Mouse (Mus musculus): Measurements from ENCODE around the gene Mbd5.
"Not testable (repeated sequence)": the region's sequence is repeated elsewhere in the genome, so short reads cannot be mapped to it uniquely, and the experiment has no call there.

The Mbd5 gene

DNA sequence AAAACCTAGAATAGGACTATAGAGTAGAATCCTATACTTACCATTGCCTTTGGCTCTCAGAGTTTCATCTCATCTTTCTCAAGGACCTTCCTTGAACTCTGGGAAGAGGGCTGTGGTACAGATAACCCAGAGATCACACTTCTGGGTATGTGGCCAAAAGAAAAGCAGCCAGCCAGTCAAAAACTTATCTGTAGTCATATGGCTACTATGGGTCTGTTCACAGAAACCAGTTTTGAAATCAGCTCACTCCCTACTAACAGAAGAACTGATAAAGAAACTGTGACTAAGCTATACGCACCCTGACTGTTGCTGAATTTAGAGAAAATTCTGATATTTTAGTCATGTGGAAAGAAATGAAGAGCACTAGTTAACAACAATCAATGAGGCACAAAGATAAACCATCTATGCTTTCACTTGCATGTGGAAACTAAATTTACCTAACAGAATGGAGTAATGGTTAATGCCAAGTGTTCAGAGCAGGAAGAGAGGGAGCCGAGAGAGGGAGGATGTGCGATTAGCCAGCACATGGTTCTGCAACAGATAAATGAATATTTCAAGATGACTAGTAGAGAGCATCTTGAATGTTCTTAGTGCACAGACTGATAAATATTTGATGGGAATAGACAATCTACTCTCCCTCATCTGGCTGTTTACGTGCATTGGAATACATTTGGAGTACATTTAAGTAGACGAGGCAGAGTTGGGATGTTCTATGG is 211.1 kb downstream of the Mbd5 start:
- no peak for DNase-seq (ENCODE audit: low read depth, low spot score)

DNA sequence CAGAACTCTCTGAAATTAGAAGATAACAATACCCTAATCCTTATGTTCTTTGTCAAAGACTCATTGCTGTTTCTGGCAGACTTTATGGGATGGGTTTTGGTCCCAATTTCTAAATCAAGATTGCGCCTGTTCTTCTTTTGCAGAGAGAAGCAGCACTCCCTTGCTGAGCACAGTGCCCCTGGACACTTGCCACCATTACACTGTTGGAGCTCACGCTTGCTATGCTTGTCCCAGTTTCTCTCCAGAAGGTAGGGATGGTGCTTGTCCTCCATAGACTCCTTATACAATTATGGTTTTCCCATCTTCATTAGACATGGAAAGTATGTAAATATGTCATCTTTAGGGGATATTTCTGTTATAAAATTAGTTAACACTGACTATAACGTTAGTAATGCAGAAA is 220.5 kb downstream of the Mbd5 start:
- DNase-seq (ENCODE audit: low read depth, low spot score), result no peak

DNA sequence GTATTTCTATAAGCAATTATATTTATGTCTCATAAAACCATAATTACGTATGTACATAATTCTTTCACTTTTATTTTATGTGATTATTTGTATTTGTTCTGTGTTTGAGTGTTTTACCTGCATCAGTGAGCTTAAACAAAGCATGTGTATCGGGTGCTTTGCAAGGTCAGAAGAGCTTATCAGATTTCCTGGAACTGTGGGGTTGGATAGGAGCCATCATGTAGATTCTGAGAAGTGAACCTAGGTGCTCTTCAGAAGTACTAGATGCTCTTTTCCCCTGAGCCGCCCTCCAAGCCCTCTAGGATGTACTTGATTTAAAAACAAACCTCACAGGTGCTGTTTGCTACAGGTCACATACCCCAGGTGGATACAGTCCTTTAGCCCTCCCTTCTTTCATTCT is 227.7 kb downstream of the Mbd5 start:
- DNase-seq (ENCODE audit: low read depth, low spot score), result no peak

DNA sequence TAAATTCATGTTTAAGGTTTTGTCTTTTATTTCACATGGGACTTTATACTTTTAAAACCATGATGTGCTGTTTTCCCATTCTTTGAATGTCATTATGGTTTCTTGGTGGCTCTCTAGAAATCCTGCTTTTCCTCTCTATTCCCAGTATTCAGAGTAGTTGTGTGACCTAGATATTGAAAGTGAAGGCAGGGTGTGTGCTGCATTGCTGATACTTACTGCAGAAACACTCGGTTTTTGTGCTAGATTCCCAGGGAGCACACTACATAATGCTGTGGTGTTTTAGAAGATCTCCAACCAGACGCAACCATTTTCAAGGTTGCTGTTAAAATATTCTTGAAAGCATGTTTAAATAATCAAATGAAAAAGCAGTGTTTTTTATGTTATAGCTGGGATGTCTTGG is 241.7 kb downstream of the Mbd5 start:
- DNase-seq (ENCODE audit: low read depth, low spot score), result no peak

DNA sequence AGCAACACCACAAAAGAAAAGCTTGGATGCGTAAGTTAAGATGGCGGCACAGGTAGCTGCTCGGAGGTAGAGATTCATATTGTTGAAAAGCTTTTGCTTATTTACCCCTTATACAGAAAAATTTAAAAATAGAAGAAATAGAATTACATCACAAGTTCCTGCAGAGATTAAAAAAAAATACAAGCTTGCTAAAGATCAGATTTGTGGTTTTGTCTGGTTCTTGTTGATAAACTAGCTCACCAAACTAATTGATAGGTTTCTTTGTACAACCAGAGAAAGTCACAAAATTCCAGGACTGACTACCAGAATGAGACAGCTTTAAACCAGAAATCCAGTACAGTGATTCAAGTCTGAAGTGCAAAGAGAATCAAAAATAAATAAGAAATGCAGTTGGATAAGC is 242.4 kb downstream of the Mbd5 start:
- DNase-seq (ENCODE audit: low read depth, low spot score), result no peak

DNA sequence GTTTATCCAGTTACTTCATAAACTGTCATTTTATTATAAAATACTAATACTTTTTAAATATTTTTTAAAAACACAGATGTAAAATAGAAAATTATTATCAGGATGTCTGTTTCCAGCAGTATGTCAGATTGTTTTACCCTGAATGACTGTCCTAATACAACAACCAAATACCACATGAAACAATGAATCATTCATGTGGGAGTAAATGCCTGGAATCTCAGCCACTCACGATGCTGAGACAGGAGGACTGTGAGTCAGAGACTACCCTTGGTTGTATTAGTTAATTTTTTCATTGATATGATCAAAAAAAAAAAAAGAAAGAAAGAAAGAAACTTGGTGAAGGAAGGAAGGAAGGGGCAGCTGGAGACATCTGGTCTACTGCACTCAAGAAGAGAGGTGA is 254.8 kb downstream of the Mbd5 start:
- no peak for DNase-seq (ENCODE audit: low read depth, low spot score)

DNA sequence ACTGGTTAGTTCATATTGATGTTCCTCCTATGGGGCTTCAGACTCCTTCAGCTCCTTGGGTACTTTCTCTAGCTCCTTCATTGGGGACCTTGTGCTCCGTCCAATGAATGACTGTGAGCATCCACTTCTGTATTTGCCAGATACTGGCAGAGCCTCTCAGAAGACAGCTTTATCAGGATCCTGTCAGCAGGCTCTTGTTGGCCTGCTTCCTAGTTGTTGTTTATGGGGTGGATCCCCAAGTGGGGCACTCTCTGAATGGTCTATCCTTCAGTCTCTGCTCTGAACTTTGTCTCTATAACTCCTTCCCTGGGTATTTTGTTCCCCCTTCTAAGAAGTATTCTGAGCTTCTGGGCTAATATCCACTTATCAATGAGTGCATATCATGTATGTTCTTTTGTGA is 256.4 kb downstream of the Mbd5 start:
- not testable (repeated sequence) for DNase-seq (ENCODE audit: low read depth, low spot score)

DNA sequence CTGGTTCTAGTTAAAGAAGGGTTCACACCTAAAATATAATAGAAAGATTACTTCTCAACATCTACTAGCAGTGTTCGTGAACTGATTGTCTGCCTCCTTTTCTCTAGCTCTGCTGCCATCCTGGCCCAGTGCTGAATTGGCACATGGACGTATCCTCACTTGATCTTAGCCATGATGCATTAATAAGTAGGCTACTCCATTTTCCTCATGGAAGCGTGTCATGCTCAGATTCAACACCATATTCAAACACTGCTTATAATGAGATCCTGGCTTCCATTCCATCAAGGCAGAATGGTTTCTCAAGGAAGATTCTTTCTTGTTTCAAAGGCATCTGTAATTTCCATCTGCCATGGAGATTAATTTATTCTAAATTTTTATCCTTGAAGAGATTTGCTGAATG is 260.0 kb downstream of the Mbd5 start:
- no peak for DNase-seq (ENCODE audit: low read depth, low spot score)

DNA sequence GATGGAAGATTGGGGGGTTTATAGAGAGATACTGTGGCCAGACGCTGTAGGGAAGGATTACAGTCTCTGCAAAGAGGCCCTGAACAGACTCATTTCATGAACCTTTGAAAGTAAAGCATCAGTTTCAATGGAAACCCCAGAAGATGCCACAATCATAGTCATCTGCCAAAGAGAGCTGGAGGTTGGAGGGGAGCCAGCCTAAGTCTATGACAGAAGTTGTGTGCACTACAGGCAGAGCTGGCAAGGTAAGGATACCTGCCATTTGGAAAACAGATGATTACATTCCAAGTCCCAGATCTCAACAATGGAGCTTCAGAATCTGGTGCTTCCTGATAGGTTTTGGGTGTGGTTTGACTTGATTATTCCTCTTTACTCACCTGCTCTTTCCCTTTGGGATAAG is 261.1 kb downstream of the Mbd5 start:
- no peak for DNase-seq (ENCODE audit: low read depth, low spot score)

DNA sequence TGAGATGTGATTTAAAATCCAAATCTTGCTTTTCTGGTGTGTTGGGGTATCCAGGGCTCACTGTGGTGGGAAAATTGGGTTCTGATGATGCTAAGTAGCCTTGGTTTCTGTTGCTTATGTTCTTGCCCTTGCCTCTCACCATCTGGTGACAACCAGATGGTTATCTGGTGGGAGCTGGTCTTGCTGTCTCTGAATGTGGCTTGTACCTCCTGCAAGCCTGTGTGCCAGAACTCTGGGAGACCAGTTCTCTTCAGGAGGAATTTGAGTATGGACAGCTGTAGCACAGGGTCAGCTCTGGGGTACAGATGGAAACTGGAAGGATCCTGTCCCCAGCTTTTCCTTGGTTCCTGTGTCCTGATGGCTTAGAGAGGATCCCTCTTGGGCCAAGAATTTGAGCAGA is 280.4 kb downstream of the Mbd5 start:
- DNase-seq (ENCODE audit: low read depth, low spot score), result no peak

DNA sequence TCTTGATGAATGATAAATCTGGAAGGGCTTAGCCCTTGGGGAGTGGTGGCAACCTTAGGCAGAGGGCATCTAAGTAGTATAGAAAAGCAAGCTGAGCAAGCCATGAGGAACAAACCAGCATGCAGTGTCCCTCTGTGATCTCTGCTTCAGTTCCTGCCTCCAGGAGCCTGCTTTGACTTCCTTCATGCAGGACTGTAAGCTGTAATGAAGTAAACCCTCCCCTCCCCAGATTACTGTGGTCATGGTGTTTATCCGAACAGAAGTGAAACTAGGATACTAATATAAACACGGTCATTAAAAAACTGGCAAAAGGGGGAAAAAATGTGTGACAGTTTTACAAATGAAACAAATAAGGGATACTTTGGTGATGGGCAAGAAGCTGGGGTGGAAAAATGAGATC is 284.8 kb downstream of the Mbd5 start:
- DNase-seq (ENCODE audit: low read depth, low spot score), result no peak

DNA sequence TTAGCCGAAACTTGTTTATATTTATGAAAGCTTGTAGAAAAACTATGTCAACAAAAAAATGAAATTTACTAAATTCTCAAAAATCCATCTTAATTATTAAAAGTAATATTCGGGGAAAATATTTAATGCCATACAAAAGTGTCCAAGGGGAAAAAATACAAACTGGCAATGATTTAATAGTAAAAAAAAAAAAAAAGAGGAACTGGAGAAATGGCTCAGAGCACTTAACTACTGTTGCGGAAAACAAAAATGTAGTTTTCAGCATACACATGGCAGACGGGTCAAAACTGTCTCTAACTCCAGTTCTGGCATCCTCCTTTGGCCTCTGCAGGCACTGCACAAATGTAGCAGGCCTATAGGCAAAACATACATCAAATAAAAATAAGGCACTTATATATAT is 292.4 kb downstream of the Mbd5 start:
- DNase-seq (ENCODE audit: low read depth, low spot score), result no peak

DNA sequence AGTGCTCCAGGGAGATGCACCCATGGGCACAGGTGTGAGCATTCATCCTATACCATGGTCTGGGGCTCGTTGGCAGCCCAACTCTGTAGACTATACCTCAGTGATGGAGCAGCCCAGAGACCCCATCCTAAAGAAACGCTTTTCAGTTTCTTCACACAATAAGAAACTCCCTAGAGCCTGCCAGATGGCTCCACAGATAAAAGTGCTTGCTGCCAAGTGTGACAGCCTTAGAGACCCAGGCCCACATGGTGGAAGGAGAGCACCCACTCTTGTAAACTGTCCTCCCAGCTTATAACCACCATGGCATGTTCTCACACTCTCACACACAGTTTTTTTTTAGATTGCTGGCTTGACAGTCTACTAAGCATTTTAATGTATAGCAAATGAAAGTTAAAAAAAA is 314.8 kb downstream of the Mbd5 start:
- DNase-seq (ENCODE audit: low read depth, low spot score), result no peak

DNA sequence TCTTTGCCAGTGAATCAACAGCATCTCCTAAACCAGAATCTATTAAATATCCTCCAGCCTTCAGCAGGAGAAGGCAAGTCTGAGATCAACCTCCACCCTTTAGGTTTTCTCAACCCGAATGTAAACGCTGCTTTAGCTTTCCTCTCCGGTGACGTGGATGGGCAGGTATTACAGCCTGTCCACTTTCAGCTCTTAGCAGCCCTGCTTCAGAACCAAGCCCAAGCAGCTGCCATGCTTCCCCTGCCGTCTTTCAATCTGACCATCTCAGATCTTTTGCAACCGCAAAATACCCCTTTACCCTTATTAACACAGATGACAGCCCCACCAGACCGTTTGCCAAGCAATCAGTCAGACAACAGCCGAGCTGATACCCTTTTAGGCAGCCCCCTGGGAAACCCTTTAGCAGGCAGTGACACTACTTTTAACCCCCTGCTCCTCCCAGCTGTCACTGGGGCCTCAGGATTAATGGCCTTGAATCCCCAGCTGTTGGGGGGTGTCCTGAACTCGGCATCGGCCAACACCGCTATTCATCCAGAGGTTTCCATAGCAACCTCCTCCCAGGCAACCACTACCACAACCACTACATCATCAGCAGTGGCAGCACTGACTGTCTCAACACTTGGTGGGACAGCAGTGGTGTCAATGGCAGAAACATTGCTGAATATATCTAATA is 323.1 kb downstream of the Mbd5 start:
- peak; percentile 59 for DNase-seq (ENCODE audit: low read depth, low spot score)

DNA sequence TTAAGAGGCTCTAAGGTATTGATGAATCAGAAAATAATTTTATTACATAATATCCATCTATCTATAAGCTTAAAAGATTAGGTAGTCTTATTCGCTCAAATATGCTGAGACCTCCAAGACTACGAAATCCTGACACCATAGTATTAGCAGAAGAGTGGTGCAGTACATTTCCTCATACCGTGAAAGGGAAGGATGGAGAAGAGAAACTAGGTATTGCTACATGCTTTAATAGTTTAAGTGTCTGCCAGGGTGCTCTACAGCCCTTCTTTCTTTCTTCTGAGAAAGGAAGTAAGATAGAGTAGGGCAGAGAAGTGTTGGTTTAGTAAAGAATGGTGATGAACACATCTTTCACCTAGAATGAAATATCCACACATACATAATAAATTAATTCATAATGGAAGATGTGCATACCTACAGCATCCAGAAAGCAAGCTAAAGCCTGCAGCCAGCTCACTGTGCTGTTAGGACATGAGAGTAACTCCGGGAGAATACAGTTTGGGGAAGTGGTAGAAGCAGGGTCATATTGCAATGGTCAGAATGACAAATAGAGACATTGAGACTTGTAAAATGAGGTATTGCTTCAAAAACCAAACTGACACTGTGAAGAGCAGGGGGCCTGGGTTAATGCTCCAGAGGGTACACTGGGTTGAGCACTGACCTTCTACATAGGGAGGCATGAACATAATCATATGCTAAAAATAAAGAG is 326.9 kb downstream of the Mbd5 start:
- no peak for DNase-seq (ENCODE audit: low read depth, low spot score)

DNA sequence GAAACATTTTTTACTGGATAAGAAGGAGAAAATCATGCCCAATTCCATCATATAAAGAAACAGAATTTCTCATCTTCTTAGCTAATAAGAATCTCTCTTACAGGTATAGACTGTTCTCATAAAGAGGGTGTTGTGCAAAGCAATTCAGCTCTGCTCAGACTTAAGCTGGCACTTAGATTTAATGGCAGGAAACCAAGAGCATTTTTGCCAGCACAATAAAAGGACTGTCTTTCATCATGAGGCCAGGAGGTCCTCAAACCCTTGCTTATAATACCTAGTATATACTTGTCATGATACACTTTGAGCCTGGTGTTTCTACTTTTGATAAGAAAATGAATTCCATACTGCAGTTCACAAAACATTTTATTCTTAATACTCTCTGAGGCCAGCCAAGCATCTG is 331.2 kb downstream of the Mbd5 start:
- no peak for DNase-seq (ENCODE audit: low read depth, low spot score)

DNA sequence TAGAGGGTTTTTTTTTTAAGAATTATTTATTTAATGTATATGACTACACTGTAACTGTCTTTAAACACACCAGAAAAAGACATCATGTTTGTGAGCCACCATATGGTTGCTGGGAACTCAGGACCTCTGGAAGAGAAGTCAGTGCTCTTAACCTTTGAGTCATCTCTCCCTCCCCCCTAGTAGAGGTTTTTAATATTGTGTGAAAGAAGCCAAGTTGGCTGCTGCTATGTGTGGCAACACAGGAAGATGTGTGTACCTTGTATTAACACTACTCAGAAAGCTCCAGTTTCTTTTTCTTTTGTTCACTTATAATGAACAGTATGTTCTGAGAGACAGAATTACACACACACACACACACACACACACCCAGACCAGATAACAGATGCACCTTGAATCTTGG is 334.3 kb downstream of the Mbd5 start:
- no peak for DNase-seq (ENCODE audit: low read depth, low spot score)

DNA sequence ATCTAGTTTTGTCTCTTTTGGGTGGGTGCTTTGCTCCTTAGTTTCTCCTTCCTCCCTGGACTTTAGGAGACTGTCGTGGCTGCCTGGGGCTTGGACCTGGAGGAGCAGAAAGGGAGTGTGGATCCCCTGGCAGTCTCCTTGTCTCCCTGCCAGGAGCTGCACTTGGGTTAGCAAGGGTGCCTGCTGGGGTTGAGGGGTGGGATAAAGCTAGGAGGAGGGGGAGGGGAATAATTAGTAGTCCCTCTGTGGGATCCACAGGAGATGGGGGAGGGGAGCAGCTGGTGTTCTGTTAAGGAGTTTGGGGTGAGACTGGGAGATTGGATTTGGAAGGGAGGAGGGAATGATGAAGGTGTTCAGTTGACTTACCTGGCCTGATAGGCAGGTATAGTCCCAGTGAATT is 337.7 kb downstream of the Mbd5 start:
- no peak for DNase-seq (ENCODE audit: low read depth, low spot score)

DNA sequence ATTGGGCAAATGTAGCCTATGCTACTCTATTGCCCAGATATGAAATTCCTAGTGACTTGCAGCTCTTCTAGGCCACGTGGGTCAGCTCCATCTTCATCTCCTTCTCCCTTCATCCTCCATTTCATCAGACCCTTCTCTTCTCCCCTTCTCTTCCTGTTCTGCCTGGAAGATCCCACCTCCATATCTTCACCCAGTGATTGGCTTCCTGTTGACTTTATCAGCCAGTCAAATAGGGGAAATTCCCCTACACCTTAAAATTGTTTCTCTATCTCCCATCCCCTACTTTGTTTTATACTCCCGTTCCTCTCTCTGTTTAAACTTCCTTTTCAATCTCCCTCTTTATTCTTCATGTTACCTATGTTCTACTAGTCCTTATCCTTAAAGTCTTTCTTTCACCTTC is 342.4 kb downstream of the Mbd5 start:
- no peak for DNase-seq (ENCODE audit: low read depth, low spot score)

DNA sequence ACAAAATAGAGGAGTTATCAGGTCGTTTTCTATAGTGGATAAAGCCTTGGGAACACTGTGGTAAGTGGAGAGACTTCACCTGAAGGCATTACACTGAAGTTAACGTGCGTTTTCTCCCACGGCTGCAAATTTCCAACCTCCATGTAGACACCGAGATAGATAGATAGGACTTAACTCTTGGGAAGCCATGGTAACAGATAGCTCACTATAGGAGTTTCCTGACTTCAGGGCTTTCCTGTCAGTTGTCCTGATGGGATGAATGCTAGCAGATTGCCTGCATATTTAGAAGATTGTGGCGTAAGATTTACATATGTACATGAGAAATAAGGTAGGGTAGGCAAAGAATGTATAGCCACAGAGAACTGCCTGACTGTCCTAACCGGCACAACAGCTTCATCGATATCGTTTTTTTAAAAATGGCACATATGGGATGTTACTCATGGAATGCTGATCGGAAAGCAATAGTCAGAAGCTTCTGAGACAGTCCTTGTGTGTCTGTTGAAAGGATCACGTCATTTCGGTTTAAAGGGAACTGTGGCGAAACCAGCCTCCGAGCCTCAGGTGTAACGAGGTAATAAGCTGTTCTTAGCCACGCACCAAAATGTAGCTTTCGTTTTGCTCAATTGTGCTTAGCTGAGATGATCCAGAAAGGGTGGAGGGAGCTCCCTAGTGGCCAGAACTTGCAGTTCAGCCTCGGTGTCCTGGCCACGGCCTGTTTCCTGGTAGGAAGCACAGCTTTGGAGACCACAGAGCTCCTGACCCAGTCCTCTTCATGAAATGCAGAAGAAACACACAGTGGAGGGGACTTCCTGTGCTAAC is 363.5 kb downstream of the Mbd5 start:
- DNase-seq (ENCODE audit: low read depth, low spot score), result peak; percentile 60

DNA sequence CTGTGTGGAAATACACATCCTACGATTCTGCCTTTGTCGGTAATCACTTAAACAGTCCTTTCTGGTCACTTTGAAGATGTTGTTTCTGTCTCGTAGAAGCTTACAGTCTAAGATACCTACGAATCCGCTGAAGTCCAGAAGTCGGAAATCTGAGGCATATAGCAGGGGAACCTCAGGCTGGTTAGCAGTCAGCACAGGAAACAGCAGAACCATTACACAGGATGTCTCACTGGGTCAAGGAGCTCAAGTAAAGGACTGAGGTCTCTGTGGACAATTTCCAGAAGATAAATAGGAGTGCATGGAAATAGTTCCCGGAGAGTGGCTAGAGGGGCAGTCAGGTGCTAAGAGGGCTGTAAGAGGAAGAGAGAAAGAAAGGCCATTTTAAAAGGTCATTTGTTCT is 384.3 kb downstream of the Mbd5 start:
- DNase-seq (ENCODE audit: low read depth, low spot score), result no peak

DNA sequence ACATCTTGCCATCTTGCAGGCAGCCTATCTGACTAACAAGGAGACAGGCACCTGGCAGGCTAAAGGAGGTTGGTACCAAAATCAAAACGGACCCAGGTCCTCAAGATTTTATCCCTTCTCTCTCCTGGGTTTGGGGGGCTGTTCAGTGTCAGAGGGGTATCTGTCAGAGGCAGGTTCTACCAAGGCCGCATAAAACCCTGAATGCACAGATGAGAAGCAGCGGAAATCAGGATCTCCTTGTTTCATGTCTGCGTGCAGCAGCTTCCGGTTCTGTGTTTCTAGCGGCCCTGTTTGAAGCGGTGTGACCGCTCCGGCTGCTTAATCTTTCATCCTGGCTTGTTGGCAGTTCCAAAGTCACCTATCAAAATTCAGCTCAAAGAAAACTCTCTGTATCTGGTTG is 386.0 kb downstream of the Mbd5 start:
- DNase-seq (ENCODE audit: low read depth, low spot score), result no peak

Data from embryo, embryonic 11.5 days (tissue).